In genomic region chr10:13474568-13474955, GRCm38 (mm10) we compare ENCODE assay signal across 8 mouse cellular contexts. TPM values are rescaled to one million over a fixed set of nuclear protein-coding genes. Genes with fewer than 3 reads are reported as not detected.
A peak's percentile ranks its signal among the peaks of the same experiment; 100 is the strongest.
DNase-seq lines count a peak whose midpoint lies in the region; ATAC-seq lines count a peak whose summit lies in the region.

No protein-coding gene starts in this region.

- no peaks in the 10 kb centered on the region; the same call in 1 of the 2 replicates for H3K4me1 ChIP-seq in brown adipose tissue, adult 24 weeks (ENCODE audit: control insufficient read depth, insufficient read depth, insufficient read length, low read length)

- H3K27ac ChIP-seq in brown adipose tissue, adult 24 weeks (replicated peaks; ENCODE audit: low read depth, low read length): no peak overlapping the region
- no peak overlapping the region for H3K27ac ChIP-seq in macrophage

- H3K36me3 ChIP-seq in macrophage (ENCODE audit: inconsistent target): no peaks in the 10 kb centered on the region

- 15% methylated on average over 10 of the region's 10 CpGs for WGBS in macrophage (ENCODE audit: missing documents)

- H3K4me3 ChIP-seq in brown adipose tissue, adult 24 weeks (ENCODE audit: insufficient read depth, low read depth, low read length): peak overlapping the region; percentile 60
- peak overlapping the region; percentile 27 for H3K4me3 ChIP-seq in macrophage (ENCODE audit: inconsistent target)

- H3K79me2 ChIP-seq in macrophage (ENCODE audit: inconsistent target): no peaks in the 10 kb centered on the region; the same call in 1 of the 2 replicates

- peak; percentile 85 for DNase-seq in heart, adult 11 months
- no peak for DNase-seq in heart, postnatal 14 days
- DNase-seq in left cerebral cortex, adult 11 months (ENCODE audit: low spot score): no peak
- DNase-seq in urinary bladder, adult 18-20 months (ENCODE audit: low spot score in 2 of 2): no peak

- intact Hi-C loops in heart, postnatal 14 days (cut with DNase I): no loop called here

- peak; percentile 26 for ATAC-seq in inflammation-experienced regulatory T-cells, adult 6 months
- ATAC-seq in megakaryocyte progenitor cell, adult 5-6 weeks (replicated peaks; ENCODE audit: poor library complexity): no peak

RNA-seq across cellular contexts. Expression of gene Phactr2, which starts 0.3 kb away (rescaled TPM):
- total RNA-seq in heart, postnatal 14 days (2021): 10 to 100 TPM; 48.0 to 55.1 TPM
- 11.8 and 15.3 TPM in 2 replicates for polyA plus RNA-seq in brown adipose tissue, adult 24 weeks (2012; ENCODE audit: insufficient read depth, insufficient read length, missing spikeins)
- 1 to 10 TPM; 3.6 to 4.7 (median 3.9) TPM for polyA plus RNA-seq in inflammation-experienced regulatory T-cells, adult 6 months (2017; shearing (Covaris generic))
- total RNA-seq in macrophage (2018; cell fraction: chromatin; rRNA removed): 10 to 100 TPM; 24.0 to 70.9 (median 47.8) TPM
- 10 to 100 TPM; 19.2 to 37.5 (median 25.3) TPM for total RNA-seq in macrophage (2018; cell fraction: cytosol; rRNA removed)
- 10 to 100 TPM; 19.5 to 55.5 (median 31.3) TPM for total RNA-seq in macrophage (2018; cell fraction: nucleus; rRNA removed)
- 13.3 to 28.1 TPM (median 14.3 TPM) in 3 replicates for polyA plus RNA-seq in macrophage (2018)
- 26.2 and 26.4 TPM in 2 replicates for total RNA-seq in megakaryocyte progenitor cell, adult 5-6 weeks (2015)
- total RNA-seq in megakaryocyte progenitor cell, adult 5-6 weeks (2017): 21.7 and 24.4 TPM in 2 replicates

RNA-seq across cellular contexts. Expression of gene Fuca2, which starts 24.8 kb away (rescaled TPM):
- total RNA-seq in heart, postnatal 14 days (2021): 100 to 1,000 TPM; 327 to 370 TPM
- 20.1 and 25.8 TPM in 2 replicates for polyA plus RNA-seq in brown adipose tissue, adult 24 weeks (2012; ENCODE audit: insufficient read depth, insufficient read length, missing spikeins)
- 10 to 100 TPM; 42.3 to 70.1 (median 59.4) TPM for polyA plus RNA-seq in inflammation-experienced regulatory T-cells, adult 6 months (2017; shearing (Covaris generic))
- 10 to 100 TPM; 20.0 to 86.6 (median 57.7) TPM for total RNA-seq in macrophage (2018; cell fraction: chromatin; rRNA removed)
- 100 to 1,000 TPM; 134 to 202 (median 167) TPM for total RNA-seq in macrophage (2018; cell fraction: cytosol; rRNA removed)
- total RNA-seq in macrophage (2018; cell fraction: nucleus; rRNA removed): 100 to 1,000 TPM in 25 of 26 experiments, 10 to 100 TPM in 1; 52.0 to 319 (median 185) TPM
- 173 to 238 TPM (median 217 TPM) in 3 replicates for polyA plus RNA-seq in macrophage (2018)
- 149 and 158 TPM in 2 replicates for total RNA-seq in megakaryocyte progenitor cell, adult 5-6 weeks (2015)
- 95.1 and 101 TPM in 2 replicates for total RNA-seq in megakaryocyte progenitor cell, adult 5-6 weeks (2017)
